Mouse (Mus musculus) ovary, postnatal 10 days (tissue): ENCODE results near the gene Npc2.

ENCODE experiments used
- DNase-seq: peaks from one replicate; pipeline ENCODE4 v3.0.0; 2022; ENCODE audit warnings: low spot score

The Npc2 gene

DNA sequence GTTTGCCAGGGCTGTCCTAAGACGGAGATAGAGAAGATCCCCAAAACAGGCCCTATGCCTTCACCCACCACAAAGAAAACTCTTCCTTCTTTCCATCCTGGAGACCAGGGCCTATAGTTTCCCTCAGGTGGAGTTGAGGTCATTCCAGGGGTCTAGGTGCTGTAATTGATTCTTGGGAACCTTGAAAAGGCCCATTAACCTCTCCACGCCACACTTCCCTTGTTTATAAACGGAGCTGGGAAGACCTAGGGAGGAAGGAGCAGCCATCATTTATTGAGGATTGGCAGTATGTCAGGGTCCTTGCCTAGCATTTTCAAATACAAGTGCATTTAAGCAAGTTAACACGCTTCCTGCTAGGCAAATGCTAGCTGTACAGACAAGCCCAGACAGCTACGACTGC lies 45.5 kb downstream of the Npc2 start:
- DNase-seq = no peak

- no peak for DNase-seq
Measured at GRCm38 (mm10) chr12:84726986-84727385, 46.0 kb downstream of the Npc2 start.

GRCm38 (mm10) chr12:84726391-84726790 lies 46.6 kb downstream of the Npc2 start:
- DNase-seq = no peak

- DNase-seq = no peak
Measured at GRCm38 (mm10) chr12:84718462-84719244, 54.3 kb downstream of the Npc2 start.

GRCm38 (mm10) chr12:84714578-84714977 lies 58.4 kb downstream of the Npc2 start:
- DNase-seq = no peak

GRCm38 (mm10) chr12:84709842-84710439 lies 63.0 kb downstream of the Npc2 start:
- peak; percentile 3 for DNase-seq

GRCm38 (mm10) chr12:84707804-84708203 lies 65.1 kb downstream of the Npc2 start:
- no peak for DNase-seq

GRCm38 (mm10) chr12:84706886-84707285 lies 66.1 kb downstream of the Npc2 start:
- DNase-seq = no peak
